Mouse (Mus musculus): Measurements from ENCODE around the gene Olig1.

Gene Olig1

GRCm38 (mm10) chr16:91314114-91314775 is 44.7 kb downstream of the Olig1 start:
- peak; percentile 74 for DNase-seq

GRCm38 (mm10) chr16:91320191-91320590 is 50.6 kb downstream of the Olig1 start:
- DNase-seq, result no peak

- no peak for DNase-seq
Measured at GRCm38 (mm10) chr16:91320608-91321007, 51.0 kb downstream of the Olig1 start.
